Mouse (Mus musculus): ENCODE results near the gene Eef1a2. TPM values are rescaled to one million over a fixed set of nuclear protein-coding genes. Genes with fewer than 3 reads are reported as not detected.

The Eef1a2 gene
- polyA plus RNA-seq, 2 experiments = 0.29 TPM; not detected in 1

GRCm38 (mm10) chr2:181154831-181155415 is 1.9 kb downstream of the Eef1a2 start:
- Histone ChIP-seq H3K9me3 (ENCODE audit: control insufficient read depth, low read length) (no peaks in the 10 kb centered on the region), H3K4me2 (replicated peaks; ENCODE audit: low read depth, low read length, severe bottlenecking) (no peak overlapping the region), H3K9ac (ENCODE audit: low read depth, low read length, severe bottlenecking) (no peak overlapping the region), H3K27ac (replicated peaks; ENCODE audit: low read depth, low read length) (no peak overlapping the region), H3K27me3 (ENCODE audit: control insufficient read depth, insufficient read depth, low read length) (peaks cover 45% of the 10 kb centered on the region), H3K4me3 (replicated peaks; ENCODE audit: low read length) (no peak overlapping the region), H3K4me1 (ENCODE audit: control insufficient read depth, insufficient read depth, low read length) (no peaks in the 10 kb centered on the region), H3K36me3 (ENCODE audit: control insufficient read depth, insufficient read depth, low read length) (no peaks in the 10 kb centered on the region)
- TF ChIP-seq POLR2A (IDR thresholded peaks at IDR 0.05; ENCODE audit: borderline replicate concordance, extremely low read depth, insufficient read depth, insufficient read length) = no peak
- 74% methylated on average over 8 of the region's 8 CpGs for WGBS
- DNase-seq (ENCODE audit: low spot score) (no peak), ATAC-seq (ENCODE audit: low FRiP score, low read depth) (no peak)

- Histone ChIP-seq H3K4me2 (replicated peaks; ENCODE audit: low read depth, low read length, severe bottlenecking) (no peak overlapping the region), H3K4me1 (ENCODE audit: control insufficient read depth, insufficient read depth, low read length) (no peaks in the 10 kb centered on the region), H3K27me3 (ENCODE audit: control insufficient read depth, insufficient read depth, low read length) (peaks cover 50% of the 10 kb centered on the region), H3K36me3 (ENCODE audit: control insufficient read depth, insufficient read depth, low read length) (no peaks in the 10 kb centered on the region), H3K4me3 (replicated peaks; ENCODE audit: low read length) (no peak overlapping the region), H3K9ac (ENCODE audit: low read depth, low read length, severe bottlenecking) (no peak overlapping the region), H3K9me3 (ENCODE audit: control insufficient read depth, low read length) (no peaks in the 10 kb centered on the region), H3K27ac (replicated peaks; ENCODE audit: low read depth, low read length) (no peak overlapping the region)
- ATAC-seq (ENCODE audit: low FRiP score, low read depth) = no peak
- no peak for TF ChIP-seq POLR2A (IDR thresholded peaks at IDR 0.05; ENCODE audit: borderline replicate concordance, extremely low read depth, insufficient read depth, insufficient read length)
- WGBS = 88% methylated on average over 3 of the region's 3 CpGs
- no peak for DNase-seq (ENCODE audit: low spot score)
Observed at GRCm38 (mm10) chr2:181154361-181154760, 2.5 kb downstream of the Eef1a2 start.

GRCm38 (mm10) chr2:181153837-181154236 is 3.0 kb downstream of the Eef1a2 start:
- peaks cover 52% of the 10 kb centered on the region for H3K27me3 ChIP-seq (ENCODE audit: control insufficient read depth, insufficient read depth, low read length)
- no peaks in the 10 kb centered on the region for H3K9me3 ChIP-seq (ENCODE audit: control insufficient read depth, low read length)
- no peak for TF ChIP-seq POLR2A (IDR thresholded peaks at IDR 0.05; ENCODE audit: borderline replicate concordance, extremely low read depth, insufficient read depth, insufficient read length)
- no peak overlapping the region for H3K9ac ChIP-seq (ENCODE audit: low read depth, low read length, severe bottlenecking)
- H3K36me3 ChIP-seq (ENCODE audit: control insufficient read depth, insufficient read depth, low read length) = no peaks in the 10 kb centered on the region
- WGBS = 0% methylated on average over 1 of the region's 1 CpGs
- no peaks in the 10 kb centered on the region for H3K4me1 ChIP-seq (ENCODE audit: control insufficient read depth, insufficient read depth, low read length)
- DNase-seq (ENCODE audit: low spot score) (no peak), ATAC-seq (ENCODE audit: low FRiP score, low read depth) (no peak)
- H3K4me2 ChIP-seq (replicated peaks; ENCODE audit: low read depth, low read length, severe bottlenecking) = no peak overlapping the region
- H3K27ac ChIP-seq (replicated peaks; ENCODE audit: low read depth, low read length) = no peak overlapping the region
- no peak overlapping the region for H3K4me3 ChIP-seq (replicated peaks; ENCODE audit: low read length)

GRCm38 (mm10) chr2:181153131-181153530 is 3.7 kb downstream of the Eef1a2 start:
- Histone ChIP-seq H3K27ac (replicated peaks; ENCODE audit: low read depth, low read length) (no peak overlapping the region), H3K4me2 (replicated peaks; ENCODE audit: low read depth, low read length, severe bottlenecking) (no peak overlapping the region), H3K9ac (ENCODE audit: low read depth, low read length, severe bottlenecking) (no peak overlapping the region), H3K27me3 (ENCODE audit: control insufficient read depth, insufficient read depth, low read length) (peaks cover 52% of the 10 kb centered on the region), H3K36me3 (ENCODE audit: control insufficient read depth, insufficient read depth, low read length) (no peaks in the 10 kb centered on the region), H3K9me3 (ENCODE audit: control insufficient read depth, low read length) (no peaks in the 10 kb centered on the region), H3K4me1 (ENCODE audit: control insufficient read depth, insufficient read depth, low read length) (no peaks in the 10 kb centered on the region), H3K4me3 (replicated peaks; ENCODE audit: low read length) (no peak overlapping the region)
- ATAC-seq (ENCODE audit: low FRiP score, low read depth) (no peak), DNase-seq (ENCODE audit: low spot score) (no peak)
- TF ChIP-seq POLR2A (IDR thresholded peaks at IDR 0.05; ENCODE audit: borderline replicate concordance, extremely low read depth, insufficient read depth, insufficient read length) = no peak
- WGBS = 92% methylated on average over 1 of the region's 1 CpGs

- ATAC-seq (ENCODE audit: low FRiP score, low read depth) = no peak
- Histone ChIP-seq H3K9me3 (ENCODE audit: control insufficient read depth, low read length) (no peaks in the 10 kb centered on the region), H3K4me2 (replicated peaks; ENCODE audit: low read depth, low read length, severe bottlenecking) (no peak overlapping the region), H3K4me3 (replicated peaks; ENCODE audit: low read length) (no peak overlapping the region), H3K4me1 (ENCODE audit: control insufficient read depth, insufficient read depth, low read length) (no peaks in the 10 kb centered on the region), H3K9ac (ENCODE audit: low read depth, low read length, severe bottlenecking) (no peak overlapping the region), H3K27me3 (ENCODE audit: control insufficient read depth, insufficient read depth, low read length) (peaks cover 48% of the 10 kb centered on the region), H3K36me3 (ENCODE audit: control insufficient read depth, insufficient read depth, low read length) (no peaks in the 10 kb centered on the region), H3K27ac (replicated peaks; ENCODE audit: low read depth, low read length) (no peak overlapping the region)
- no peak for DNase-seq (ENCODE audit: low spot score)
- 92% methylated on average over 17 of the region's 17 CpGs for WGBS
- no peak for TF ChIP-seq POLR2A (IDR thresholded peaks at IDR 0.05; ENCODE audit: borderline replicate concordance, extremely low read depth, insufficient read depth, insufficient read length)
Observed at GRCm38 (mm10) chr2:181152701-181153100, 4.1 kb downstream of the Eef1a2 start.
